Mouse (Mus musculus) G1E (cell line): ENCODE measurements at regions not wholly inside any gene's neighbourhood (a gene's known extent, or its start where the extent isn't known, plus 50 kb on each side); places are given as distances from the start of the nearest gene placed in this dataset.

Source experiments
- ATAC-seq: 2 replicates; pipeline ENCODE4 v1.8.0; 2016; ENCODE audit warnings: mild to moderate bottlenecking; ENCODE audit not compliant: insufficient number of reproducible peaks, poor library complexity, low FRiP score, severe bottlenecking; ENCODE audit errors: extremely low read depth
- DNase-seq: peaks from one replicate; pipeline ENCODE4 v3.0.0; 2012; ENCODE audit warnings: low spot score
- H3K27me3 ChIP-seq: 2 replicates; pipeline ENCODE4 v1.6.1; 2012; ENCODE audit warnings: mild to moderate bottlenecking, low read length, inconsistent platforms; ENCODE audit not compliant: insufficient read depth
- H3K36me3 ChIP-seq: replicated peaks from 2 replicates; pipeline ENCODE3; 2012; ENCODE audit warnings: mild to moderate bottlenecking, inconsistent platforms
- H3K4me1 ChIP-seq: 2 replicates; pipeline ENCODE4 v1.6.1; 2012; ENCODE audit warnings: low read depth, low read length, inconsistent platforms, mixed read lengths; ENCODE audit not compliant: insufficient read depth
- H3K4me3 ChIP-seq: 2 replicates; pipeline ENCODE4 v1.5.1; 2012; ENCODE audit warnings: low read depth, mild to moderate bottlenecking, inconsistent platforms, low read length, moderate library complexity, mixed read lengths
- H3K9me3 ChIP-seq: replicated peaks from 2 replicates; pipeline ENCODE4 v1.6.1; 2012; ENCODE audit warnings: inconsistent platforms
- CTCF ChIP-seq: IDR thresholded peaks from 2 replicates; pipeline ENCODE4 v1.5.1; 2012; ENCODE audit warnings: low read depth, low read length, inconsistent platforms, mixed read lengths
- GATA1 ChIP-seq: IDR thresholded peaks from 2 replicates; pipeline ENCODE4 v1.6.1; 2012; ENCODE audit warnings: borderline replicate concordance, low read length, inconsistent platforms, mixed read lengths
- GATA2 ChIP-seq: IDR thresholded peaks from 2 replicates; pipeline ENCODE4 v1.6.1; 2012; ENCODE audit warnings: low read depth, low read length, inconsistent platforms, borderline replicate concordance
- POLR2AphosphoS5 ChIP-seq: IDR thresholded peaks from 2 replicates; pipeline ENCODE4 v1.6.1; 2012; ENCODE audit warnings: low read depth, low read length, inconsistent platforms; ENCODE audit not compliant: insufficient replicate concordance
- TAL1 ChIP-seq: conservative IDR thresholded peaks from 2 replicates; pipeline ENCODE4 v1.6.1; 2012; ENCODE audit warnings: low read depth, low read length, inconsistent platforms, mixed read lengths

GRCm38 (mm10) chr14:111553891-111554290 lies 121.0 kb upstream of the Slitrk5 start:
- H3K27me3 ChIP-seq, result no peaks in the 10 kb centered on the region
- no peak overlapping the region for H3K4me3 ChIP-seq
- ATAC-seq, result 0 out of 2 replicates have a peak, but pooled peaks have one; percentile 4
- TF ChIP-seq TAL1 (no peak), POLR2AphosphoS5 (no peak), GATA2 (no peak), CTCF (no peak), GATA1 (no peak)
- no peaks in the 10 kb centered on the region for H3K9me3 ChIP-seq
- peaks cover 7% of the 10 kb centered on the region for H3K4me1 ChIP-seq
- H3K36me3 ChIP-seq, result no peaks in the 10 kb centered on the region
- no peak for DNase-seq

DNA sequence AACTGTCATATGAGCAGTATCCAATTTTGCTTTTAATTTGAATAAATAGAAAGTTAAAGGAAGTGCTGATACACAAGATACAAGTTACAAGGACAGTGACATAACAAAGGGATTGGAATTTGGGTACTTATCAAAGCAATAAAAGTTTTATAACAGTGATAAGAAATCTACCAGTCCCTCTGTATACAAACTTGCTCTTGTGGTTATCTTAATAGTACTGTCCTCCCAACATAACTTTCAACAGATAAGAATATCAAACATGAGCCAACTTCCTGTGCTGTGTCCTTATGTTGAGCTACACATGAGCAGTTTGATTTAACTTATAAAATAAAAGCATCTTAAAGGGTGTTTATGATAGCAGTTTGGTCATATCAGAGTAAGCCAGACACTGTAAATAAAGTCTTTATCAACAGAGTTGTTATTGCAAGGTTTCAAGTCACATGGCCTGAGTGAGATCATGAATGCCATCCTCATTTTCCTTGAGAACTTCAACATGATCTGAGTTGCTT lies 105.5 kb upstream of the Slitrk5 start:
- DNase-seq (peak; percentile 23), ATAC-seq (peak; percentile 93)
- Histone ChIP-seq H3K9me3 (no peaks in the 10 kb centered on the region), H3K4me3 (no peak overlapping the region), H3K27me3 (no peaks in the 10 kb centered on the region), H3K36me3 (no peaks in the 10 kb centered on the region), H3K4me1 (peaks cover 43% of the 10 kb centered on the region)
- peak; percentile 88 for TF ChIP-seq TAL1
- no peak for TF ChIP-seq GATA2

- DNase-seq (no peak), ATAC-seq (peak; percentile 51)
- Histone ChIP-seq H3K27me3 (no peaks in the 10 kb centered on the region), H3K9me3 (no peaks in the 10 kb centered on the region), H3K4me3 (no peak overlapping the region; the same call in 1 of the 2 replicates), H3K36me3 (no peaks in the 10 kb centered on the region), H3K4me1 (peaks cover 50% of the 10 kb centered on the region)
- TF ChIP-seq TAL1, result no peak
- TF ChIP-seq CTCF, result no peak
- no peak for TF ChIP-seq POLR2AphosphoS5
- TF ChIP-seq GATA1, result no peak
- no peak for TF ChIP-seq GATA2
Measured at GRCm38 (mm10) chr14:111577470-111577869, 97.4 kb upstream of the Slitrk5 start.

- Histone ChIP-seq H3K9me3 (no peaks in the 10 kb centered on the region), H3K4me1 (peaks cover 17% of the 10 kb centered on the region), H3K36me3 (no peaks in the 10 kb centered on the region), H3K27me3 (no peaks in the 10 kb centered on the region), H3K4me3 (no peak overlapping the region)
- TF ChIP-seq TAL1 (no peak), CTCF (no peak), POLR2AphosphoS5 (no peak), GATA1 (no peak)
- DNase-seq, result no peak
- ATAC-seq, result peak; percentile 35; the same call in 1 of the 2 replicates
Measured at GRCm38 (mm10) chr14:111583076-111583475, 91.8 kb upstream of the Slitrk5 start.

DNA sequence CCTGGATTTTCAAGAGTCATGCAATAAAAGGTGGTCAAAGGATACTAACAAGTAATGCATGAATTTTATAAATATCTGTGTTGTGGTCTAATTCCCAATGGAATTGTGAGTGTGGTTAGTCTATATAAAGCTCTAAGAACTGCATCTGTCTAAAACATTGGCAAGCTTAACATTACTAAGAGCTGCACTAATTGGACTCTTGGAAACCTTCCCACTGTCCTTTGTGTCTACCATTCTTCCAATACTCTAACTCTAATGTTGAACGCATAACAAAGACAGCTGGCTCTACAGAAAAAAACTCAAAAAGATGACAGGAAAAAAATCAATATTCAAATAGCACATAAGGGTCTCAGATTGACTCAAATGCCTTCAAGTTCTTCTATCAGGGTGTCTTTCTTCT lies 58.1 kb upstream of the Slitrk5 start:
- no peaks in the 10 kb centered on the region; the same call in 1 of the 2 replicates for H3K4me1 ChIP-seq
- no peaks in the 10 kb centered on the region for H3K27me3 ChIP-seq
- ATAC-seq (no peak), DNase-seq (no peak)
- H3K4me3 ChIP-seq, result no peak overlapping the region
- H3K9me3 ChIP-seq, result no peaks in the 10 kb centered on the region
- no peak for TF ChIP-seq CTCF
- no peak for TF ChIP-seq POLR2AphosphoS5
- TF ChIP-seq GATA1, result no peak
- TF ChIP-seq TAL1, result no peak
- TF ChIP-seq GATA2, result no peak
- no peaks in the 10 kb centered on the region for H3K36me3 ChIP-seq

DNA sequence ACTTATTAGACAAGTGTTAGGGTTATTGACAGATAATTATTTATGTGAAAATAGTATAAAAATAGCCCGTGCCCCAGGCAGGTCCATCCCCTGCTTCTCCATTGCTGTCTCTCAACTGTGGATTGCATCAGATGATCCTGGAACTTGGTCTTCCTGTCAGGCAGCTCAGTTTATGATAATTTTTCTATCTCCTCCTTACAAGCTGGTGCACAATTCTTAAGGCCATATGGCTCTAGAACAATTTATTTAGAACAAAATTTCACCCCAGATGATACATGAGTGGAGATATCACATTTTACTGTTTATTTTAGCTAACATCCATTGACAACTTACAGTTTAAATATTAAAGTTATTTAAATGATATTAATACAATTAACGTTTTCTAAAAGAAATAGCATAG lies 54.1 kb upstream of the Slitrk5 start:
- no peak for DNase-seq

More for the DNA sequence above, 54.1 kb upstream of the Slitrk5 start:
- Histone ChIP-seq H3K36me3 (no peaks in the 10 kb centered on the region), H3K9me3 (no peaks in the 10 kb centered on the region), H3K4me3 (no peak overlapping the region), H3K27me3 (no peaks in the 10 kb centered on the region), H3K4me1 (no peaks in the 10 kb centered on the region; the same call in 1 of the 2 replicates)
- TF ChIP-seq GATA1, result no peak
- no peak for TF ChIP-seq CTCF
- no peak for TF ChIP-seq POLR2AphosphoS5
- TF ChIP-seq TAL1, result no peak
- no peak for TF ChIP-seq GATA2
- ATAC-seq, result no peak
